14 mouse cellular contexts compared by ENCODE assay signal in the genomic region with DNA sequence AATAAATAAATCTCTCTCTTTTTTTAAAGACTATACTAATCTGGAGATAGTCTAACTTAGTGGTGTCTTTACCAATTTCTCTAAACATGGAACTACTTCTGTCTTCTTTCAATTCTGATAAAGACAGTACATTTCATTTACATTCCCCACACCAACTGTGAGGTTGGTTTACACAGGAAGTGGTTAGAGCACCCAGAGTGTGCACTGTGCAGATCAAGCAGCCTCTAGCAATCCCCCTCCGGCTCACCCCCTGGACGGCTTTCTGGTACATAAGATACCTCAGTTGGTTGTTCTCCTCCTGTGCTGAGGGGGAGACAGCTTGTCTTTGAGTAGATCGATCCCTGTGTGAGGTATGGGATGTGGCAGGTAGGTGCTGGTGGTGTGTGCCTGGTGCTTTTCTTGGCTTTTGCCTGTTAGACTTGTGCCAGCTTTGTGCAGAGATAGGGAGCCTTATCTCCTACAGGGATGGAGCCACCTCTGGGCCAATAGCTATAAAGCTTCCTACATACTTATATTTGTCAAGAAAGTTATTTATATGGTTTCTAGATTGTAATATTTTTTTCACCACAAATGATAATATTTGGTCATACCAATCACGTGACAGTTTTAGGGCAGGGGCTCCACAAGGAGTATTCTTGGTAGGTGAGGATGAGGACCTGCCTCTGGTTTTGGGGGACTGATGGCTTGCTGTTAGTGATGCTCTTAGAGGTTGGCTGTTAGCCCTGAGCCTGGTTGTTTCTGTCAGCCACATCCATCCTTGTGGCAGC. TPM values are rescaled to one million over a fixed set of nuclear protein-coding genes. Genes with fewer than 3 reads are reported as not detected.
DNase-seq lines count a peak whose midpoint lies in the region; ATAC-seq lines count a peak whose summit lies in the region.
"Had no signal": no experiment of that assay in that cellular context is flagged by ENCODE, and none has a peak within 500 bp of the region (broad histone marks: within the 10 kb centered on the region; RNA-seq: fewer than 3 reads in every experiment).

No protein-coding gene starts in this region.

- H3K4me1 ChIP-seq in hindbrain, embryonic 16.5 days (ENCODE audit: control insufficient read depth, insufficient read depth, low read depth, low read length), result no peaks in the 10 kb centered on the region
- H3K4me1 ChIP-seq: midbrain, embryonic 13.5 days had no signal

- H3K9me3 ChIP-seq in hindbrain, embryonic 16.5 days (ENCODE audit: control insufficient read depth, low read length), result no peaks in the 10 kb centered on the region
- H3K9me3 ChIP-seq: midbrain, embryonic 13.5 days had no signal

- WGBS in hindbrain, embryonic 16.5 days, result 88% methylated on average over 4 of the region's 4 CpGs

- no peak overlapping the region for H3K4me2 ChIP-seq in hindbrain, embryonic 16.5 days (ENCODE audit: low read length)
- H3K4me2 ChIP-seq: lung, embryonic 14.5 days; midbrain, embryonic 13.5 days had no signal

- no peak overlapping the region for H3K27ac ChIP-seq in hindbrain, embryonic 16.5 days (ENCODE audit: low read depth, low read length)
- H3K27ac ChIP-seq: midbrain, embryonic 13.5 days had no signal

- H3K36me3 ChIP-seq in hindbrain, embryonic 16.5 days (ENCODE audit: control insufficient read depth, insufficient read depth, low read length), result peaks cover 2% of the 10 kb centered on the region; the same call in 1 of the 2 replicates

- peak; percentile 22 to 36 for DNase-seq in spleen, adult 18-20 months
- DNase-seq in spleen, adult 12 weeks (ENCODE audit: low spot score), result no peak
- peak; percentile 76 for DNase-seq in thymus, postnatal 4 days
- DNase-seq in heart, postnatal 4 days, result no peak
- no peak for DNase-seq in adrenal gland, adult (ENCODE audit: inconsistent age in 2 of 2, low spot score in 1 of 2)
- DNase-seq: cerebellum, postnatal 25 days; kidney, postnatal 4 days; lung, embryonic 14.5 days had no signal

- no peaks in the 10 kb centered on the region for H3K27me3 ChIP-seq in hindbrain, embryonic 16.5 days (replicated peaks; ENCODE audit: control insufficient read depth, insufficient read depth, low read length)
- H3K27me3 ChIP-seq: midbrain, embryonic 13.5 days had no signal

- peak; percentile 91 for ATAC-seq in inflammation-experienced regulatory T-cells, adult 6 months
- ATAC-seq in monocyte, adult 5-6 weeks (replicated peaks; ENCODE audit: insufficient number of reproducible peaks, low FRiP score, low TSS enrichment, poor library complexity, severe bottlenecking), result peak; percentile 38; the same call in 1 of the 2 replicates
- no peak for ATAC-seq in hindbrain, embryonic 16.5 days
- ATAC-seq: midbrain, embryonic 13.5 days had no signal

- H3K9ac ChIP-seq in hindbrain, embryonic 16.5 days (ENCODE audit: low read depth, low read length), result no peak overlapping the region; the same call in 1 of the 2 replicates
- H3K9ac ChIP-seq: lung, embryonic 14.5 days; midbrain, embryonic 13.5 days had no signal

- no peak overlapping the region for H3K4me3 ChIP-seq in hindbrain, embryonic 16.5 days (ENCODE audit: low read length)
- H3K4me3 ChIP-seq: midbrain, embryonic 13.5 days had no signal

RNA-seq across cellular contexts. Expression of gene Zfp750, which starts 40.6 kb away (rescaled TPM):
- polyA plus RNA-seq in inflammation-experienced regulatory T-cells, adult 6 months (2017; shearing (Covaris generic)), result 1 to 10 TPM in 1 of 3 experiments, under 1 TPM in 2; 0.78 to 1.3 (median 0.94) TPM
- 0.19 TPM in 1 of 3 replicates, not detected in the others for total RNA-seq in monocyte, adult 5-6 weeks (2017)
- under 1 TPM in 1 of 2 experiments, not detected in 1; 0.07 TPM for total RNA-seq in heart, postnatal 4 days (2021)
- 0.38 and 0.54 TPM in 2 replicates for polyA plus RNA-seq in hindbrain, embryonic 16.5 days (2015; fragmentation: Nextera tagmentation; extraction: Ambion mirVana)
- total RNA-seq: left cerebral cortex, postnatal 10 days had no signal
- polyA plus RNA-seq: heart, embryonic 14.5 days had no signal

Comparison
In these comparisons a context has a peak if more than half of its experiments do, and no peak if none do; other contexts are left out.
1. DNase-seq: peak in spleen, adult 18-20 months (2 of 2) and thymus, postnatal 4 days (single experiment); none in spleen, adult 12 weeks (single experiment), heart, postnatal 4 days (single experiment) and adrenal gland, adult (0 of 2).